Mouse (Mus musculus) stomach, embryonic 14.5 days (tissue): ENCODE measurements around the gene Olfr1357. TPM values are rescaled to one million over a fixed set of nuclear protein-coding genes. Genes with fewer than 3 reads are reported as not detected.

Experiments used
- ATAC-seq: fragments of 200-750 bp; cut with Nextera tagmentation; 2 replicates; pipeline ENCODE4 v1.8.0; 2017; ENCODE audit warnings: low read depth, moderate TSS enrichment; ENCODE audit not compliant: insufficient number of reproducible peaks, insufficient read depth, low FRiP score
- H3K27ac ChIP-seq: fragments of 300-500 bp; sonication (generic); 2 replicates; pipeline ENCODE4 v1.5.1; 2014; ENCODE audit warnings: mild to moderate bottlenecking, low read length, moderate library complexity, mixed read lengths
- H3K27me3 ChIP-seq: fragments of 300-500 bp; sonication (generic); 2 replicates; pipeline ENCODE4 v1.6.1; 2014; ENCODE audit warnings: low read length, control low read depth, mixed read lengths; ENCODE audit not compliant: control insufficient read depth, insufficient read depth
- H3K36me3 ChIP-seq: fragments of 300-500 bp; sonication (generic); 2 replicates; pipeline ENCODE4 v1.6.1; 2014; ENCODE audit warnings: mild to moderate bottlenecking, control low read depth, low read length, moderate library complexity, mixed read lengths; ENCODE audit not compliant: control insufficient read depth, insufficient read depth
- H3K4me1 ChIP-seq: fragments of 300-500 bp; sonication (generic); 2 replicates; pipeline ENCODE4 v1.6.1; 2014; ENCODE audit warnings: low read length, control low read depth, mixed read lengths; ENCODE audit not compliant: control insufficient read depth, insufficient read depth
- H3K4me2 ChIP-seq: fragments of 300-500 bp; sonication (generic); replicated peaks from 2 replicates; pipeline ENCODE4 v1.6.1; 2014; ENCODE audit warnings: low read depth, low read length, control low read depth
- H3K4me3 ChIP-seq: fragments of 300-500 bp; sonication (generic); 2 replicates; pipeline ENCODE4 v1.5.1; 2014; ENCODE audit warnings: low read depth, low read length, control low read depth
- H3K9ac ChIP-seq: fragments of 300-500 bp; sonication (generic); replicated peaks from 2 replicates; pipeline ENCODE4 v1.6.1; 2014; ENCODE audit warnings: low read depth, mild to moderate bottlenecking, control low read depth, low read length, moderate library complexity, mixed read lengths
- H3K9me3 ChIP-seq: fragments of 300-500 bp; sonication (generic); 2 replicates; pipeline ENCODE4 v1.6.1; 2016; ENCODE audit warnings: low read depth, low read length, control low read depth; ENCODE audit not compliant: control insufficient read depth
- WGBS: fragments of 180-500 bp; shearing (Covaris S2); extraction: QIAGEN DNeasy Blood & Tissue Kit; methylation state at CpG from one replicate; pipeline ENCODE4 v1.1.7; 2014; 5-methylcytosine and 5-hydroxymethylcytosine counted together
- polyA plus RNA-seq: library from polyadenylated mRNA; unstranded; fragments of >200 nt; fragmentation: Nextera tagmentation; extraction: Ambion mirVana; gene quantifications from 2 replicates; pipeline ENCODE4 v1.2.1, GENCODE M21; 2014

The Olfr1357 gene
- polyA plus RNA-seq, 1 experiment from 2014 or later: not detected

DNA sequence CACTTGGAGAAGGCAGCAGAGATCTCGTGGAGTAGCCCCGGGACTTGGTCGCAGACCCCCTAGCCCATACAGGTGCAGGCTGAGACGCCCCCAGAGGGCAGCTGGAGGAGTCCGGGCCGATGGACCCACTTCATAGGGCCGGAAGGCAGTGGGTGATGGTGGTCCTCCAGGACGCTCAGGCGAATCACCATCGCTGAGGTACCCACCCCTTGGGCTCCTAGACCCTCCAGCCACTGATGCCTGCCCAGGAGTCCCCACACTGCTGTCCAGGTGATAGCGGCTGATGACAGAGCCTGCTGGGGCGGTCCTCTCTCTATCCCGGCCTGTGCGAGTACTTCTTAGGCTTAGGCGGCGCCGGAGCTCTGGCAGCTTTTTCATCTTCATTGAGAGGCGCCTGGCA is 28.6 kb downstream of the Olfr1357 start:
- no peak overlapping the region for H3K4me2 ChIP-seq
- peaks cover 3% of the 10 kb centered on the region; the same call in 1 of the 2 replicates for H3K4me1 ChIP-seq
- no peak overlapping the region for H3K9ac ChIP-seq
- no peaks in the 10 kb centered on the region for H3K27me3 ChIP-seq
- peaks cover 48% of the 10 kb centered on the region for H3K36me3 ChIP-seq
- no peaks in the 10 kb centered on the region for H3K9me3 ChIP-seq
- H3K27ac ChIP-seq: no peak overlapping the region
- WGBS: 92% methylated on average over 18 of the region's 18 CpGs
- ATAC-seq: no peak
- no peak overlapping the region for H3K4me3 ChIP-seq

DNA sequence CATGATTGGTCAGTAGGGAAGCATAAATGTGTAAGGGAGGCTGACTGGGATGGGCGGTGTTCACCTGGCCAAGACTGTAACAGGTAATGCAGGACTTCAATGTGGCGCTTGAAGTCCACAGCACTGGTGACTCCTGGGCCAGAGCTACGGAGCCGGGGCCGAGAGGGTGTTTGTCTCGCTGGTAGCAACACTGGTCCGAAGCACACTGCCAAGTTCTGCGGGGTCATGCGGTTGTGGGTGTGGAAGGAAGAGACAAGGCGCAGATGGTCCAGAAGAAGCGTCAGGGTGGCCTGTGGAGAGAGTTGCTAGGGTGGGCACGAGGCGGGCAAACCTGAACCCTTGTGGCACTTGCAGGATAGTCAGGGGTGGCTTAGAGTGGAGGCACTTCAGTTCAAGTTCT is 31.8 kb downstream of the Olfr1357 start:
- H3K36me3 ChIP-seq: peaks cover 56% of the 10 kb centered on the region
- H3K9ac ChIP-seq: no peak overlapping the region
- H3K27me3 ChIP-seq: no peaks in the 10 kb centered on the region
- H3K4me1 ChIP-seq: peaks cover 3% of the 10 kb centered on the region; the same call in 1 of the 2 replicates
- ATAC-seq: no peak
- H3K27ac ChIP-seq: no peak overlapping the region
- 95% methylated on average over 13 of the region's 13 CpGs for WGBS
- no peak overlapping the region for H3K4me3 ChIP-seq
- no peaks in the 10 kb centered on the region for H3K9me3 ChIP-seq
- H3K4me2 ChIP-seq: no peak overlapping the region

DNA sequence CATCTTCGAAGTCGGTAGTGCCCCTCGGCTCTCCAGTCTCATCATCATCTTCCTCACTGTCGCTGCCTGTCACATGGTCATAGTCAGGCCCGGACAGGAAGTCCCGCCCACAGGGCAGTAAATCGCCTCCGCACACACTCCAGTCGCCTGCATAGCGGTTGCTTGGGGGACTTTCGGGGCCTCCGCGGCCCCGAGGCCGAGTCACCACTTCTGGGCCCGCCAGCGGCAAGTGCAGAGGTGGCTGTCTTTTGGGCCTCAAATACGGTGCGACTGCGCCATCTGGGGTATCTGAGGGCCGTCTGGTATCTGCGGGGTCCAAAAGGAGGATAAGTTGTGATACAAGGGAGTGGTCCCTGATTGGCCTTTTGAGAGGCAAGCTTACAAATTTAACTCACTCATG is 32.3 kb downstream of the Olfr1357 start:
- H3K27ac ChIP-seq: no peak overlapping the region
- no peaks in the 10 kb centered on the region for H3K27me3 ChIP-seq
- H3K36me3 ChIP-seq: peaks cover 59% of the 10 kb centered on the region
- H3K9ac ChIP-seq: no peak overlapping the region
- no peaks in the 10 kb centered on the region for H3K9me3 ChIP-seq
- H3K4me1 ChIP-seq: peaks cover 3% of the 10 kb centered on the region; the same call in 1 of the 2 replicates
- no peak overlapping the region for H3K4me3 ChIP-seq
- H3K4me2 ChIP-seq: no peak overlapping the region
- ATAC-seq: no peak
- 87% methylated on average over 22 of the region's 22 CpGs for WGBS

DNA sequence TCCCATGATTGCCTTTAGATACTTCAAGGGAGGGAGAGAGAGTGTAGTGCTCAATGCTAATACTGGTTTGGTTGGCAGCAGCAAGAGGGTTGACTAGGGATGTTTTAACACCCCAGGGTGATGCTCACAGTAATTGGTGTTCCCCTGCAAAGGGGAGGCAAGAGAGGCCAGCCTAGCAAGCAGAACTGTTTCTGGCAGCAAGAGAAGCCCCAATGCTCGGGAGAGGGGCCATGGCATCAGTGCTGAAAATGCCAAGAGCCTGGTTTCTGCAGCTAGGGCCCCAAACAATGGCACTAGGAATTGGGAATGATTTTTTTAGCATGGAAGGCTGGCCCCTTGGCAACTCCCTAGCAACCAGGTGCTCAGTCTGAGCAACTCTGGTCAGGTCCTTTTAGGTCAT is 32.9 kb downstream of the Olfr1357 start:
- H3K4me1 ChIP-seq: peaks cover under 1% of the 10 kb centered on the region; the same call in 1 of the 2 replicates
- no peak overlapping the region for H3K4me3 ChIP-seq
- H3K27me3 ChIP-seq: no peaks in the 10 kb centered on the region
- peaks cover 59% of the 10 kb centered on the region for H3K36me3 ChIP-seq
- H3K4me2 ChIP-seq: no peak overlapping the region
- H3K27ac ChIP-seq: no peak overlapping the region
- ATAC-seq: no peak
- 86% methylated on average over 1 of the region's 1 CpGs for WGBS
- no peaks in the 10 kb centered on the region for H3K9me3 ChIP-seq
- H3K9ac ChIP-seq: no peak overlapping the region

DNA sequence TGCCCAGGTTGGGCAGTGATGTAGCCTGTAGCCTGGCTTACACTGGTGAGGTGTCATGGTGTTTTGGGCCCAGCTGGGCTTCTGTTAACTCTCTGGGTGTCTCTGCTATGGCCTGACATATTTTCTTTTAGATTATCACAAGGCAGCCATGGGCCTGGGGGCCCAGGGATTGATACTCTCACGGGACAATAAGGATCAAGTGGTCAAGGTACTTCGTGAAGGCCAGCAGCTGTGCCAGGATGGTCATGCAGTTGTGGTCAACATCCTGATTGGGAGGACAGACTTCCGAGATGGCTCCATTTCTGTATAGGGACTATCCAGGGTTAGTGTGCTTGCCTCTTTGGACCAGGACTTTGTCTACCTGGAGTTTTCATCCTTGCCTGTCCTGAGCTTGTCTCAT is 33.9 kb downstream of the Olfr1357 start:
- H3K36me3 ChIP-seq: peaks cover 52% of the 10 kb centered on the region
- H3K9me3 ChIP-seq: no peaks in the 10 kb centered on the region
- H3K4me1 ChIP-seq: no peaks in the 10 kb centered on the region
- H3K9ac ChIP-seq: no peak overlapping the region
- no peak overlapping the region for H3K27ac ChIP-seq
- H3K4me2 ChIP-seq: no peak overlapping the region
- H3K4me3 ChIP-seq: no peak overlapping the region
- 80% methylated on average over 3 of the region's 3 CpGs for WGBS
- ATAC-seq: no peak
- no peaks in the 10 kb centered on the region for H3K27me3 ChIP-seq

DNA sequence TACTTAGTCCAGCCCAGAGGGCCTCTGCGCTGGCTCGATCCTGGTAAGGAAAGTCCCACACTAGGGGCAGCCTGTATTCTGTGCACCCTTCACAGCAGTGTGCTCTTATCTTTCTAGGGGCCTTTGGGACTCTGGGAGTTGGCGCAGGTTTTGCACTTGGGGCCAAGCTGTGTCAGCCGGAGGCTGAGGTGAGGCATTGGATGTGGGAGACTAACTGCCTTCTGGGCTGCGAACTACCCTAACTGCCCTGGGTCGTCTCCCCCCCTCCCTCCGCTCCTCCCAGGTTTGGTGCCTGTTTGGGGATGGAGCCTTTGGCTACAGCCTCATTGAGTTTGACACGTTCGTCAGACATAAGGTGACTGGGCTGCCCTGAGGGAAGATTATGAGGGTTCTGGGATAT is 34.5 kb downstream of the Olfr1357 start:
- Histone ChIP-seq H3K9ac (no peak overlapping the region), H3K4me2 (no peak overlapping the region), H3K36me3 (peaks cover 48% of the 10 kb centered on the region), H3K9me3 (no peaks in the 10 kb centered on the region), H3K4me1 (no peaks in the 10 kb centered on the region), H3K4me3 (no peak overlapping the region), H3K27me3 (no peaks in the 10 kb centered on the region), H3K27ac (no peak overlapping the region)
- WGBS: 67% methylated on average over 9 of the region's 9 CpGs
- no peak for ATAC-seq

DNA sequence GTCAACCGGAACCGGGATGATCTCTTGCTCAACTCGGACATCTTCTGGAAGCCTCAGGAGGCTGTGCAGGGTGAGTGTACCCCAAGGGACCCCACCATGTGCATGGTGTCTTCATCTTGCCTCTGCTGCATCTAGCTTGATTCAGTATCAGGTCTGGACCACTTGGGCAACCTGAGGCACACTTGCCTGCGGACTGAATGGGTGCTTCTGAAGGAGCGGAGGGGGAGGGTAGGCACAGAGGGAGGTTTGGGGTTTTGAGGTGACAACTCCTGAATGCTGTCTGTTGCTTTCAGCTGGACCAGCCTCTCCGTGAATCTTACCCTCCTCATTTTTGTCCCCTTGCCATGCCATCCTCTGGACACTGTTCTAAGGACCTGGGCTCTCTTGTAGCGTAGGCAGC is 36.8 kb downstream of the Olfr1357 start:
- Histone ChIP-seq H3K4me2 (no peak overlapping the region), H3K9ac (no peak overlapping the region), H3K36me3 (peaks cover 34% of the 10 kb centered on the region), H3K4me3 (no peak overlapping the region), H3K27me3 (no peaks in the 10 kb centered on the region), H3K27ac (no peak overlapping the region), H3K4me1 (no peaks in the 10 kb centered on the region), H3K9me3 (no peaks in the 10 kb centered on the region)
- WGBS: 91% methylated on average over 7 of the region's 7 CpGs
- no peak for ATAC-seq

DNA sequence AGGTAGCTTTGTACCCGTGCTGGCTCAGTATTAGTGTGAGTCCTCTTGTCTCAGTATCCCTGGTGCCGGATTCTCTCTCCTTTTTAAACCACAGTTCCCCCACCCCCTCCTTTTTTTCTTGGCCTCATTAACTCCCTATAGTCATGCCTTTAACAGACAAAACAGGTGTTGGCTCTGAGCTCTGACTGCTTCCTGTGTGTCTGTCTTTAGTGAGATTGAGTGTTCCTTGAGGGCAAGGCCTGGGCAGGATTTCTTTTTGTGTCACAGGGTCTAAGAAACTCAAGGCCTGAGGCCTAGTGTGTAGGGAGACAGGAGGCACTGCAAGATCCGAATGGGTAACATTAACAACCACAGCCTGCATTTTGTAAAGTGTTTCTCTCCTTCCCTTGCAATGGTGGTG is 39.7 kb downstream of the Olfr1357 start:
- Histone ChIP-seq H3K36me3 (peaks cover 15% of the 10 kb centered on the region), H3K4me2 (no peak overlapping the region), H3K9ac (no peak overlapping the region), H3K27ac (no peak overlapping the region), H3K4me3 (no peak overlapping the region), H3K4me1 (peaks cover 4% of the 10 kb centered on the region), H3K9me3 (no peaks in the 10 kb centered on the region), H3K27me3 (no peaks in the 10 kb centered on the region)
- WGBS: 81% methylated on average over 3 of the region's 3 CpGs
- no peak for ATAC-seq

DNA sequence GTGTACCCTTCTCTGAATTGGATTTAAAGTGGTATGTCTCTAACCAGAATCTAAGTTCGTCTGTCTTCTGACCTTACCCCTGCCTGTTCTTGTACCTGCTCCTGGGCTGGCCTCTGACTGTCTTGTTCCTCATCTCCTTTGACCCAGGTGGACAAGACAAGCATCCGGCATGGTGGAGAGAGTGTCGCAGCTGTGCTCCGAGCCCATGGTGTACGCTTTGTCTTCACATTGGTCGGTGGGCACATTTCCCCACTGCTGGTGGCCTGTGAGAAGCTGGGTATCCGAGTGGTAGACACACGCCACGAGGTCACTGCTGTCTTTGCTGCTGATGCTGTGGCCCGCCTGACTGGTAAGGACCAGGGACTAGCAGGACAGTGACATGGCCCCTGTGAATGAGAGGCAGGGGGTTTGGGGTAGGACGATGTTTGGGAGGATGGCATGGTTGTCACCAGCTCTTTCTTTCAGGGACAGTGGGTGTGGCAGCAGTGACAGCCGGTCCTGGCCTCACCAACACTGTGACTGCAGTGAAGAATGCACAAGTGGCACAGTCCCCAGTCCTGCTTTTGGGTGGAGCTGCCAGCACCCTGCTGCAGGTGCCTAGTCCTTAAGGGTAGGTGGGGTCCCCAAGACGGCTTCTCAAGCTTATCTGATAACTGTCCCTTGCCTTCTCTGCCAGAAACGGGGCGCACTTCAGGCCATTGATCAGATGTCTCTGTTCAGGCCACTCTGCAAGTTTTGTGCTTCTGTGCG is 41.3 kb downstream of the Olfr1357 start:
- ATAC-seq: no peak

More for the DNA sequence above, 41.3 kb downstream of the Olfr1357 start:
- Histone ChIP-seq H3K4me3 (no peak overlapping the region), H3K9ac (no peak overlapping the region), H3K36me3 (peaks cover 13% of the 10 kb centered on the region), H3K27me3 (no peaks in the 10 kb centered on the region), H3K4me2 (no peak overlapping the region), H3K4me1 (peaks cover 4% of the 10 kb centered on the region), H3K9me3 (no peaks in the 10 kb centered on the region), H3K27ac (no peak overlapping the region)
- WGBS: 92% methylated on average over 16 of the region's 16 CpGs
